Mouse (Mus musculus) retina, postnatal 1 day (tissue): ENCODE measurements around the gene Ell.

Source experiments
- DNase-seq: peaks from one replicate; pipeline ENCODE4 v3.0.0-alpha.2; 2012

Ell gene

GRCm38 (mm10) chr8:70539077-70539813 lies at the start of gene Ell:
Ell (plus strand) TSS chr8:70539457.
- DNase-seq, result peak; percentile 99

- peak; percentile 55 for DNase-seq
Measured at GRCm38 (mm10) chr8:70489576-70489975, 49.7 kb upstream of the Ell start.

GRCm38 (mm10) chr8:70490061-70490879 lies 49.0 kb upstream of the Ell start:
- DNase-seq, result no peak

GRCm38 (mm10) chr8:70490880-70491495 lies 48.3 kb upstream of the Ell start:
- DNase-seq, result no peak

GRCm38 (mm10) chr8:70492664-70493640 lies 46.3 kb upstream of the Ell start, which contains the start of gene Crlf1:
Crlf1 (plus strand) TSS chr8:70493158.
- DNase-seq, result peak; percentile 39

GRCm38 (mm10) chr8:70493692-70494415 lies 45.4 kb upstream of the Ell start:
- DNase-seq, result no peak

GRCm38 (mm10) chr8:70494416-70494945 lies 44.8 kb upstream of the Ell start:
- DNase-seq, result no peak

- peak; percentile 43 for DNase-seq
Measured at GRCm38 (mm10) chr8:70495001-70495770, 44.1 kb upstream of the Ell start.

- DNase-seq, result no peak
Measured at GRCm38 (mm10) chr8:70495771-70496062, 43.5 kb upstream of the Ell start.

GRCm38 (mm10) chr8:70500386-70501301 lies 38.6 kb upstream of the Ell start:
- DNase-seq, result peak; percentile 40

- DNase-seq, result no peak
Measured at GRCm38 (mm10) chr8:70501820-70502529, 37.3 kb upstream of the Ell start.

- no peak for DNase-seq
Measured at GRCm38 (mm10) chr8:70502540-70502939, 36.7 kb upstream of the Ell start.

GRCm38 (mm10) chr8:70503062-70503750 lies 36.1 kb upstream of the Ell start:
- DNase-seq, result peak; percentile 77

GRCm38 (mm10) chr8:70504291-70504716 lies 35.0 kb upstream of the Ell start:
- DNase-seq, result no peak

- DNase-seq, result peak; percentile 88
Measured at GRCm38 (mm10) chr8:70504851-70505250, 34.4 kb upstream of the Ell start.

- no peak for DNase-seq
Measured at GRCm38 (mm10) chr8:70505698-70506327, 33.4 kb upstream of the Ell start.

GRCm38 (mm10) chr8:70506328-70507026 lies 32.8 kb upstream of the Ell start, which contains the start of gene Rex1bd:
Rex1bd (minus strand) TSS chr8:70506752.
- peak; percentile 97 for DNase-seq
